Mouse (Mus musculus): ENCODE results near the gene Rnpep. TPM values are rescaled to one million over a fixed set of nuclear protein-coding genes. Genes with fewer than 3 reads are reported as not detected.
A peak's percentile ranks its signal among the peaks of the same experiment; 100 is the strongest.

Rnpep gene
- polyA plus RNA-seq, 1 experiment: 23.2 TPM

DNA sequence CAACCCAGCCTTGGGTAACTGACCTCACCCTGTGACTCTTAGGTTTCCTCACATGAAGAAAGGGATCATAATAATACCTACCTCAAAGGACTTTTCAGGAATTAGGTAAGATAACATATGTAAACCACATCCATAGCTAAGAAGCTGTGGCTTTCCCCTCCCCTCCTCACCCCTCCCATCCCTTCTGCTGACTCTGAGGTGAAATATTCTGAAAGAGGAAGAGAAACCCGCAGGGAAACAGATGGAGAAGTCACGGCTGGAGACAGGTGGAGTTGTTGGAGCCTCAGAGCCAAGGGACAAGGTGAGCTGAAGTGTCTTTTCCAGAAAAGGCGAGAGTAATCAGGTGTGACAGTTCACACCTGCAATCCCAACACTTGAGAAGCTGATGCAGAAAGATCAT is 59.7 kb downstream of the Rnpep start:
- TF ChIP-seq CEBPB (IDR thresholded peaks at IDR 0.05; ENCODE audit: insufficient read depth, poor library complexity, severe bottlenecking): no peak
- Histone ChIP-seq H3K4me2 (ENCODE audit: low read depth) (no peak overlapping the region), H3K79me2 (ENCODE audit: control insufficient read depth, insufficient read depth) (no peaks in the 10 kb centered on the region), H3K4me3 (no peak overlapping the region), H3ac (ENCODE audit: control insufficient read depth, insufficient read length) (no peak overlapping the region), H3K36me3 (ENCODE audit: control insufficient read depth, insufficient read depth) (no peaks in the 10 kb centered on the region), H3K27me3 (ENCODE audit: control insufficient read depth, insufficient read depth, insufficient read length) (no peaks in the 10 kb centered on the region)

DNA sequence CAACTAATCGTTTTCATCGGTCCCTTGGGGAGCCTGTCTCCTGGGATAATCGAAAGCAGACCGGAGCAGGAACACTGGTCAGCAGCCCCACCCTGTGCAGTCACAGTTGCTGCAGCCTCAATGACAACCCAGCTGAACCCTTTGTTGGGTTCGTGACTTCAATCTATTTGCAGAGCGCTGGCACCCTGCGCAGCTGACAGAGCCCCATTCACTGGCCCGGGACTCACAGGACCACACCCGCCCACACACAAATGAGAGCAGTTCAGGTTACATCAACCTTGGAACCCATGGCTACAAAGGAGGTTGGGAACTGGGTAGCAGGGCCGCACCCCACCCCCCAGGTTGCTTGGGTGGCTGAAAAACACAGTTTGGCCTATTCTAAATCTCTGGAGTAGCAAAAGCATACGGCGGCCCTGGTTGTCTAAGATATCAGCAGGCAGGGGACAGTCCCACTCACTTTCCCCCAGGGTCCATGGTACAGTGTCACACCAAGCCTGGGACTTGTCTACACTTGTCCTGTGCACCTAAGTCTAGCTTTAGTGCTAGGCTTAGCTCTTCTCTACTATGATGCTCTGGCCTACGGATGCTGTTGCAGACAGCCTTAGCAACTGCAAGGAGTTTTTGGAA is 66.2 kb downstream of the Rnpep start:
- Histone ChIP-seq H3ac (ENCODE audit: control insufficient read depth, insufficient read length) (no peak overlapping the region), H3K4me3 (no peak overlapping the region), H3K27me3 (ENCODE audit: control insufficient read depth, insufficient read depth, insufficient read length) (no peaks in the 10 kb centered on the region), H3K4me2 (ENCODE audit: low read depth) (peak overlapping the region; percentile 56), H3K79me2 (ENCODE audit: control insufficient read depth, insufficient read depth) (no peaks in the 10 kb centered on the region), H3K36me3 (ENCODE audit: control insufficient read depth, insufficient read depth) (no peaks in the 10 kb centered on the region)
- TF ChIP-seq TCF12 (IDR thresholded peaks at IDR 0.05; ENCODE audit: insufficient read depth, poor library complexity, severe bottlenecking): no peak
- TF ChIP-seq MYOD1 (IDR thresholded peaks at IDR 0.05; ENCODE audit: control insufficient read depth in 1 of 3, insufficient read length in 2 of 3, low read depth in 2 of 3): peak in 2 of 3 experiments; percentile 13 to 53
- no peak for TF ChIP-seq REST (IDR thresholded peaks at IDR 0.05; ENCODE audit: insufficient read depth, insufficient read length)
- no peak for TF ChIP-seq POLR2A (IDR thresholded peaks at IDR 0.05; ENCODE audit: insufficient read length, low read depth)
- TF ChIP-seq MYOG (IDR thresholded peaks at IDR 0.05; ENCODE audit: control insufficient read depth in 1 of 3, insufficient read depth in 1 of 3, insufficient read length in 2 of 3, low read depth in 2 of 3): peak in 2 of 3 experiments; percentile 64 to 76

DNA sequence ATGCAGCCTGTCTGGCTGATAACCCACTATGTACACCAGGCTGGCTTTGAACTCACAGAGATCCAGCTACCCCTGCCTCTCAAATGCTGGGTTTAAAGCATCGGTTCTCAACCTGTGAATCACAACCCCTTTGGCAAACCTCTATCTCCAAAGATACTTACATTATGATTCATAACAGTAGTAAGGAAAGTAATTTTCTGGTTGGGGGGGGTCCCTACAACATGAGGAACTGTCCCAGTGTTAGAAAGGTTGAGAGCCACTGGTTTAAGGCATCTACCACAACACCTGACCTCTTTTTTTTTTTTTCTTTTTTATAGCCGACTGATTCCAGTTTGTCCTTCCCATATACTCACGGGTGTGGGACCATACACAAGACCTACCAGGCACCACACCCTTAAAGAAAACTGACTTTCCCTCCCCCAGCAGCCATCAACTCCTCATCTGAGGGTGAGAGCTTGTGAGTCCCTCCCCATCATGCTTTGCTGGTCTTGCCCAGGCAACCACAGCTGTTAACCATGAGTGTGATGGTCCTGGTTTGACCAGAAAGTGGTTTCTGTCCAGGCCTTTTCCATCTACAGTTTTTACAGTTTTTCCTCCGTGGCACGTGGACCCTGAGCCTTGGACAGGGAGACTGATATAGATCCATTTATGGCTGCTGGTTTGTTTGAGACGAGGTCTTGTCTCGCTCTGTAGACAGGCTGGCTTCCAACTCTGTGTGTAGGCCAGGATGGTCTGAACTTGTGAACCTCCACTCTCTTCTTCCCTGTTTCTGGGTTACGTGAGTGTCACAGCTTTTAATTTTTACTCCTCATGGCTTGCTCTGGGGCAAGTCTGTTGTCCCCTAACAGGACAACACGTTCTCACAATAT is 69.9 kb downstream of the Rnpep start:
- Histone ChIP-seq H3K4me2 (ENCODE audit: low read depth) (no peak overlapping the region), H3K4me3 (no peak overlapping the region), H3K27me3 (ENCODE audit: control insufficient read depth, insufficient read depth, insufficient read length) (no peaks in the 10 kb centered on the region), H3K36me3 (ENCODE audit: control insufficient read depth, insufficient read depth) (no peaks in the 10 kb centered on the region), H3K79me2 (ENCODE audit: control insufficient read depth, insufficient read depth) (no peaks in the 10 kb centered on the region), H3ac (ENCODE audit: control insufficient read depth, insufficient read length) (no peak overlapping the region)
- no peak for TF ChIP-seq MYOD1 (IDR thresholded peaks at IDR 0.05; ENCODE audit: control insufficient read depth in 1 of 3, insufficient read length in 2 of 3, low read depth in 2 of 3)
- TF ChIP-seq E2F4 (IDR thresholded peaks at IDR 0.05; ENCODE audit: insufficient read depth): no peak
- no peak for TF ChIP-seq REST (IDR thresholded peaks at IDR 0.05; ENCODE audit: insufficient read depth, insufficient read length)
- TF ChIP-seq TCF3 (IDR thresholded peaks at IDR 0.05; ENCODE audit: insufficient read length, low read depth): no peak
- TF ChIP-seq POLR2A (IDR thresholded peaks at IDR 0.05; ENCODE audit: insufficient read length, low read depth): no peak
- no peak for TF ChIP-seq CEBPB (IDR thresholded peaks at IDR 0.05; ENCODE audit: insufficient read depth, poor library complexity, severe bottlenecking)
- TF ChIP-seq USF1 (IDR thresholded peaks at IDR 0.05; ENCODE audit: low read depth): no peak
- TF ChIP-seq MAX (IDR thresholded peaks at IDR 0.05; ENCODE audit: low read depth): no peak
- TF ChIP-seq SRF (IDR thresholded peaks at IDR 0.05; ENCODE audit: control insufficient read depth, insufficient read length, low read depth): no peak
- TF ChIP-seq MYOG (IDR thresholded peaks at IDR 0.05; ENCODE audit: control insufficient read depth in 1 of 3, insufficient read depth in 1 of 3, insufficient read length in 2 of 3, low read depth in 2 of 3): no peak
- TF ChIP-seq TCF12 (IDR thresholded peaks at IDR 0.05; ENCODE audit: insufficient read depth, poor library complexity, severe bottlenecking): no peak
- TF ChIP-seq POLR2AphosphoS2 (IDR thresholded peaks at IDR 0.05; ENCODE audit: insufficient read length, low read depth): no peak

Other genes starting within 250 kb of the Rnpep start
- gene Lgr6, start 178.8 kb downstream of the Rnpep start, polyA plus RNA-seq (2012; fragmentation: generic; extraction: Trizol): 2.1 TPM
- 0.26 TPM for gene Ptpn7, start 151.4 kb downstream of the Rnpep start, polyA plus RNA-seq (2012; fragmentation: generic; extraction: Trizol)
- 61.2 TPM for gene Arl8a, start 137.3 kb downstream of the Rnpep start, polyA plus RNA-seq (2012; fragmentation: generic; extraction: Trizol)
- 0.07 TPM for gene Gpr37l1, start 116.4 kb downstream of the Rnpep start, polyA plus RNA-seq (2012; fragmentation: generic; extraction: Trizol)
- gene Elf3, start 25.5 kb downstream of the Rnpep start, polyA plus RNA-seq (2012; fragmentation: generic; extraction: Trizol): 0.10 TPM
- 172 TPM for gene Timm17a, start 29.7 kb upstream of the Rnpep start, polyA plus RNA-seq (2012; fragmentation: generic; extraction: Trizol)
- gene Lmod1, start 40.7 kb upstream of the Rnpep start, polyA plus RNA-seq (2012; fragmentation: generic; extraction: Trizol): 7.1 TPM
- gene Shisa4, start 91.2 kb upstream of the Rnpep start, polyA plus RNA-seq (2012; fragmentation: generic; extraction: Trizol): 92.0 TPM
- gene Ipo9, start 146.4 kb upstream of the Rnpep start, polyA plus RNA-seq (2012; fragmentation: generic; extraction: Trizol): 55.5 TPM